Mouse (Mus musculus) embryonic facial prominence, embryonic 14.5 days (tissue): ENCODE measurements around the gene Dlg4. TPM values are rescaled to one million over a fixed set of nuclear protein-coding genes. Genes with fewer than 3 reads are reported as not detected.

ENCODE experiments used
- ATAC-seq: fragments of 200-750 bp; cut with Nextera tagmentation; 2 replicates; pipeline ENCODE4 v1.8.0; 2017; ENCODE audit warnings: low read depth, moderate number of reproducible peaks, moderate TSS enrichment
- DNase-seq: peaks from one replicate; pipeline ENCODE4 v3.0.0-alpha.2; 2015; ENCODE audit warnings: low spot score
- H3K27ac ChIP-seq: fragments of 300-500 bp; sonication (generic); replicated peaks from 2 replicates; pipeline ENCODE4 v1.5.1; 2014; ENCODE audit warnings: low read depth, mild to moderate bottlenecking, low read length, moderate library complexity
- H3K27me3 ChIP-seq: fragments of 300-500 bp; sonication (generic); replicated peaks from 2 replicates; pipeline ENCODE4 v1.6.1; 2014; ENCODE audit warnings: low read length; ENCODE audit not compliant: control insufficient read depth, insufficient read depth
- H3K36me3 ChIP-seq: fragments of 300-500 bp; sonication (generic); 2 replicates; pipeline ENCODE4 v1.6.1; 2014; ENCODE audit warnings: low read length, mixed read lengths; ENCODE audit not compliant: control insufficient read depth, insufficient read depth
- H3K4me1 ChIP-seq: fragments of 300-500 bp; sonication (generic); 2 replicates; pipeline ENCODE4 v1.6.1; 2014; ENCODE audit warnings: antibody characterized with exemption, low read length; ENCODE audit not compliant: control insufficient read depth, insufficient read depth
- H3K4me2 ChIP-seq: fragments of 300-500 bp; sonication (generic); 2 replicates; pipeline ENCODE4 v1.6.1; 2014; ENCODE audit warnings: low read depth, mild to moderate bottlenecking, low read length, moderate library complexity, mixed read lengths
- H3K4me3 ChIP-seq: fragments of 300-500 bp; sonication (generic); 2 replicates; pipeline ENCODE4 v1.5.1; 2014; ENCODE audit warnings: low read depth, mild to moderate bottlenecking, low read length
- H3K9ac ChIP-seq: fragments of 300-500 bp; sonication (generic); 2 replicates; pipeline ENCODE4 v1.6.1; 2014; ENCODE audit warnings: low read depth, mild to moderate bottlenecking, low read length, moderate library complexity, mixed read lengths
- H3K9me3 ChIP-seq: fragments of 300-500 bp; sonication (generic); 2 replicates; pipeline ENCODE4 v1.6.1; 2016; ENCODE audit warnings: low read length; ENCODE audit not compliant: control insufficient read depth
- WGBS: fragments of 180-500 bp; shearing (Covaris S2); extraction: QIAGEN DNeasy Blood & Tissue Kit; methylation state at CpG from one replicate; pipeline ENCODE4 v1.1.7; 2014; 5-methylcytosine and 5-hydroxymethylcytosine counted together
- polyA plus RNA-seq: library from polyadenylated mRNA; unstranded; fragments of >200 nt; fragmentation: Nextera tagmentation; extraction: Ambion mirVana; gene quantifications from 2 replicates; pipeline ENCODE4 v1.2.1, GENCODE M21; 2014

Gene Dlg4
- polyA plus RNA-seq, 1 experiment from 2014 or later, result 8.4 TPM

DNA sequence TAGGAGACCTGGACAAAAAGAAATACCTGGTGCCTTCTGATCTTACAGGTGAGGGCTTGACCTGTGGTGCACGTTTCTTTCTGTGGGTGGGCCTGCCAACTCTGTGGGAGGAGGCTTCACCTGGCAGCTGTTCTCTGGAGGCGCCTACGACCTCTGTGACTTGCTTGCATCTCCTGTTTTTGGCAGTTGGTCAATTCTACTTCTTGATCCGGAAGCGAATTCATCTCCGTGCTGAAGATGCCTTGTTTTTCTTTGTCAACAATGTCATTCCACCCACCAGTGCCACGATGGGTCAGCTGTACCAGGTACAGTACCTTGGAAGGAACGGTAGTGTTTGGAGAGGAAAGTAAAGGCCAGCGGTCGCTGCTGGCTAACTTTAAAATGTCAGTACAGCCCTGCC is 24.3 kb upstream of the Dlg4 start:
- Histone ChIP-seq H3K4me3 (peak overlapping the region; percentile 70), H3K27ac (0 out of 2 replicates have a peak overlapping the region, but pooled peaks have one; percentile 92)

DNA sequence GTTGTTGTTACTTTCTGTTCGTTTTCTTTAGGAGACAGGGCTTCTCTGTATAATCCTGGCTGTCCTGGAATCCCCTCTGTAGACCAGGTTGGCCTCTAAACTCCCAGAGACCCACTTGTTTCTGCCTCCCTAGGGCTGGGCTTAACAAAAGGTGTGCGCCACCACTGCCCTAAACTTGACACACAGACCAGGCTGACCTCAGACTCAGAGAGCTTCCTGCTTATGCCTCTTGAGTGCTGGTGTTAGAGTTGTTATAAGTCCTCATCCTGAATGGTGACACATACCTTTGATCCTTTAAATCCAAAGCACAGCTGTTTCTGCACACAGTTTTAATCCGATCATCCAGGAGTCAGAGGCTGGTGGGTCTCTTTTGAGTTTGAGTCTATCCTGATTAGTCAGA is 23.8 kb upstream of the Dlg4 start:
- no peak overlapping the region for H3K27ac ChIP-seq
- peaks cover 46% of the 10 kb centered on the region for H3K36me3 ChIP-seq
- no peaks in the 10 kb centered on the region for H3K9me3 ChIP-seq
- no peaks in the 10 kb centered on the region for H3K27me3 ChIP-seq
- H3K9ac ChIP-seq, result peak overlapping the region; percentile 85; the same call in 1 of the 2 replicates
- DNase-seq, result no peak
- H3K4me3 ChIP-seq, result peak overlapping the region; percentile 70; the same call in 1 of the 2 replicates
- ATAC-seq, result no peak
- H3K4me2 ChIP-seq, result peak overlapping the region; percentile 85
- 88% methylated on average over 3 of the region's 3 CpGs for WGBS
- peaks cover 14% of the 10 kb centered on the region for H3K4me1 ChIP-seq

More for the DNA sequence above, 24.3 kb upstream of the Dlg4 start:
- peak overlapping the region; percentile 85 for H3K9ac ChIP-seq
- peaks cover 11% of the 10 kb centered on the region for H3K4me1 ChIP-seq
- WGBS, result 86% methylated on average over 10 of the region's 10 CpGs
- no peaks in the 10 kb centered on the region for H3K27me3 ChIP-seq
- DNase-seq (no peak), ATAC-seq (no peak)
- H3K4me2 ChIP-seq, result peak overlapping the region; percentile 85
- peaks cover 49% of the 10 kb centered on the region for H3K36me3 ChIP-seq
- no peaks in the 10 kb centered on the region for H3K9me3 ChIP-seq

DNA sequence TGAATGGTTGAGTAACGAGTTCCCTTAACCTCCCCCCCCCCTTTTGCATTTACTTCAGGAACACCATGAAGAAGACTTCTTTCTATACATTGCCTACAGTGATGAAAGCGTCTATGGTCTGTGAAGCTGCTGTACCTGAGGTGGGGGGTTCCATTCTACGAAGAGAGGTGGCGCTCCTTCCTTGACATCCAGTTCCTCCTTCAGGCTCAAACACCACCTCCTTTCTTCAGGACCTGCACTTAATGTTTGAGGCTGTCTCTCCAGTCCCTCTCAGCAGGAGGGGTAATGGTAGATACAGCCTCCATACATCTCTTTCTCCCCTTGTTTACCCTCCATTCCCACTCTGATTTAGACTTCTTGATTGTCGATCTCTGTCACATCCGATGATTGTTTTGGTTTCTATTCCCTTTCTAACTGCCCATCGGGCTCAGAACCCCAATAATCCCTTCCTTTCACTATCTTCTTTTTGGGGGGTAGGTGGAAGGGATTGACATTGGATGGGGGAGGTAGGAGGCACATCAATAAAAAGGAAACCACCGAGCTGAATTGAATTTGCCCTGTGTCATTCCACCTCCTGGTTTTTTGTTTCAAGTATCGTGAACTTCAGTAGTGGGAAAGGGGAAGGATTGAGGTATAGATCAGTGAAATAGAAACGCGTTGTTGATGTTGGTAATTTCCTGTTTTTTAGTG is 22.2 kb upstream of the Dlg4 start:
- H3K27ac ChIP-seq, result no peak overlapping the region; the same call in 1 of the 2 replicates
- H3K4me2 ChIP-seq, result peak overlapping the region; percentile 35
- peaks cover 46% of the 10 kb centered on the region for H3K36me3 ChIP-seq
- H3K9me3 ChIP-seq, result no peaks in the 10 kb centered on the region
- peak overlapping the region; percentile 64 for H3K4me3 ChIP-seq
- DNase-seq (no peak), ATAC-seq (no peak)
- H3K4me1 ChIP-seq, result peaks cover 17% of the 10 kb centered on the region
- no peak overlapping the region for H3K9ac ChIP-seq
- H3K27me3 ChIP-seq, result no peaks in the 10 kb centered on the region
- 87% methylated on average over 11 of the region's 11 CpGs for WGBS

GRCm38 (mm10) chr11:69995391-69995960 is 21.3 kb upstream of the Dlg4 start, which contains the start of gene Phf23:
TSS of gene Phf23 (plus strand) at chr11:69995777.
- ATAC-seq (peak; percentile 86), DNase-seq (peak; percentile 100)
- H3K9ac ChIP-seq, result peak within 1 kb of the TSS; percentile 96
- no peaks in the 10 kb centered on the region for H3K27me3 ChIP-seq
- peak within 1 kb of the TSS; percentile 98 for H3K27ac ChIP-seq
- H3K4me1 ChIP-seq, result peaks cover 16% of the 10 kb centered on the region
- H3K9me3 ChIP-seq, result no peaks in the 10 kb centered on the region
- WGBS, result under 1% methylated on average over 36 of the region's 36 CpGs
- H3K4me2 ChIP-seq, result peak within 1 kb of the TSS; percentile 49
- peak within 1 kb of the TSS; percentile 64 for H3K4me3 ChIP-seq
- peaks cover 46% of the 10 kb centered on the region for H3K36me3 ChIP-seq

GRCm38 (mm10) chr11:69996161-69997061 is 20.3 kb upstream of the Dlg4 start:
- under 1% methylated on average over 40 of the region's 66 CpGs for WGBS
- peak; percentile 84 for DNase-seq

DNA sequence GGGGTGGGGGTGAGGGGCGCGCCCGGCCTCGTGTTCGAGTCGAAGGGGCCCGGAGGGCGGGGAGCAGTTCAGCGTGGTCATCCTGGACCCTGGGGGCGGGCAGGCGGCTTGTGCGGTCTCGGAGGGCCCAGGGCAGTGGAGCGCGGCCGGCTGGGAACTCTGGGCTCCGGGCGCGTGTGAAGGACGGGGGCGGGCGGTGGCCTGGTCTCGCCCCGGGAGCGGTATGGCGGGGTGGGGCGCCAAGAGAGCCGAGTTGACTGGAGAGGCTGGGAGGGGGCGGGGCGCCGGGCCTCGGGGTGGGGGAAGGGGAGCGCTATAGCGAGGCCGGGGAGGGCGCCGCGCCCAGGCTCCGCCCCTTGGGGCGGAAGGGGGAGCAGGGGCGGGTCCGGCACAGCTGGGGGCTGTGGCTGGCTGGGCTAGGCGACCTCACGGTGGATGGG is 19.7 kb upstream of the Dlg4 start:
- Histone ChIP-seq H3K4me2 (peak overlapping the region; percentile 49), H3K27me3 (no peaks in the 10 kb centered on the region), H3K9ac (peak overlapping the region; percentile 96), H3K36me3 (peaks cover 46% of the 10 kb centered on the region), H3K9me3 (no peaks in the 10 kb centered on the region), H3K4me3 (peak overlapping the region; percentile 64), H3K27ac (peak overlapping the region; percentile 98), H3K4me1 (peaks cover 23% of the 10 kb centered on the region)
- peak; percentile 92 for DNase-seq
- ATAC-seq, result peak; percentile 53
- WGBS, result 2% methylated on average over 24 of the region's 44 CpGs

More at GRCm38 (mm10) chr11:69996161-69997061, 20.3 kb upstream of the Dlg4 start:
- peak; percentile 0; the same call in 1 of the 2 replicates for ATAC-seq
- peaks cover 46% of the 10 kb centered on the region for H3K36me3 ChIP-seq
- H3K4me2 ChIP-seq, result peak overlapping the region; percentile 49
- peak overlapping the region; percentile 98 for H3K27ac ChIP-seq
- H3K9me3 ChIP-seq, result no peaks in the 10 kb centered on the region
- peak overlapping the region; percentile 96 for H3K9ac ChIP-seq
- no peaks in the 10 kb centered on the region for H3K27me3 ChIP-seq
- peak overlapping the region; percentile 64 for H3K4me3 ChIP-seq
- H3K4me1 ChIP-seq, result peaks cover 17% of the 10 kb centered on the region

GRCm38 (mm10) chr11:69998567-69999491 is 17.9 kb upstream of the Dlg4 start:
- Histone ChIP-seq H3K27ac (no peak overlapping the region; the same call in 1 of the 2 replicates), H3K27me3 (no peaks in the 10 kb centered on the region), H3K36me3 (peaks cover 34% of the 10 kb centered on the region), H3K4me1 (peaks cover 19% of the 10 kb centered on the region), H3K9me3 (no peaks in the 10 kb centered on the region), H3K4me3 (no peak overlapping the region), H3K9ac (no peak overlapping the region), H3K4me2 (0 out of 2 replicates have a peak overlapping the region, but pooled peaks have one; percentile 49)
- 92% methylated on average over 27 of the region's 27 CpGs for WGBS
- DNase-seq (no peak), ATAC-seq (no peak)
